Mouse (Mus musculus): ENCODE results near the gene Poc1a. TPM values are rescaled to one million over a fixed set of nuclear protein-coding genes. Genes with fewer than 3 reads are reported as not detected.
A peak's percentile ranks its signal among the peaks of the same experiment; 100 is the strongest.

Poc1a gene
- polyA plus RNA-seq, 1 experiment from 2014 or later, result 31.1 TPM

GRCm38 (mm10) chr9:106365333-106365732, 84.5 kb downstream of the Poc1a start:
- Histone ChIP-seq H3K4me1 (ENCODE audit: control insufficient read depth, insufficient read depth, low read length) (peaks cover 12% of the 10 kb centered on the region), H3K27me3 (ENCODE audit: control insufficient read depth, insufficient read depth, low read length) (no peaks in the 10 kb centered on the region), H3K27ac (ENCODE audit: low read depth, low read length) (peak overlapping the region; percentile 59; the same call in 1 of the 2 replicates), H3K4me2 (no peak overlapping the region), H3K36me3 (ENCODE audit: control insufficient read depth, insufficient read depth, low read length) (no peaks in the 10 kb centered on the region), H3K9ac (ENCODE audit: low read depth, low read length) (no peak overlapping the region), H3K9me3 (replicated peaks; ENCODE audit: control insufficient read depth, low read length) (no peaks in the 10 kb centered on the region), H3K4me3 (ENCODE audit: low read depth, low read length) (no peak overlapping the region)
- no peak for ATAC-seq (replicated peaks; ENCODE audit: insufficient number of reproducible peaks, low FRiP score, low TSS enrichment)
- WGBS (ENCODE audit: insufficient replicate concordance), result 62% methylated on average over 7 of the region's 7 CpGs

GRCm38 (mm10) chr9:106366188-106366587, 85.3 kb downstream of the Poc1a start:
- Histone ChIP-seq H3K4me1 (ENCODE audit: control insufficient read depth, insufficient read depth, low read length) (peaks cover 21% of the 10 kb centered on the region), H3K4me2 (no peak overlapping the region), H3K9ac (ENCODE audit: low read depth, low read length) (no peak overlapping the region), H3K36me3 (ENCODE audit: control insufficient read depth, insufficient read depth, low read length) (peaks cover 1% of the 10 kb centered on the region; the same call in 1 of the 2 replicates), H3K9me3 (replicated peaks; ENCODE audit: control insufficient read depth, low read length) (no peaks in the 10 kb centered on the region), H3K27ac (ENCODE audit: low read depth, low read length) (no peak overlapping the region), H3K4me3 (ENCODE audit: low read depth, low read length) (no peak overlapping the region), H3K27me3 (ENCODE audit: control insufficient read depth, insufficient read depth, low read length) (no peaks in the 10 kb centered on the region)
- ATAC-seq (replicated peaks; ENCODE audit: insufficient number of reproducible peaks, low FRiP score, low TSS enrichment), result no peak
- WGBS (ENCODE audit: insufficient replicate concordance), result 72% methylated on average over 1 of the region's 1 CpGs

- H3K36me3 ChIP-seq (ENCODE audit: control insufficient read depth, insufficient read depth, low read length), result peaks cover 5% of the 10 kb centered on the region; the same call in 1 of the 2 replicates
- no peaks in the 10 kb centered on the region for H3K9me3 ChIP-seq (replicated peaks; ENCODE audit: control insufficient read depth, low read length)
- peaks cover 29% of the 10 kb centered on the region for H3K4me1 ChIP-seq (ENCODE audit: control insufficient read depth, insufficient read depth, low read length)
- H3K4me2 ChIP-seq, result peak overlapping the region; percentile 99
- WGBS (ENCODE audit: insufficient replicate concordance), result 23% methylated on average over 5 of the region's 5 CpGs
- no peak for ATAC-seq (replicated peaks; ENCODE audit: insufficient number of reproducible peaks, low FRiP score, low TSS enrichment)
- no peaks in the 10 kb centered on the region for H3K27me3 ChIP-seq (ENCODE audit: control insufficient read depth, insufficient read depth, low read length)
- no peak overlapping the region for H3K27ac ChIP-seq (ENCODE audit: low read depth, low read length)
- peak overlapping the region; percentile 65 for H3K9ac ChIP-seq (ENCODE audit: low read depth, low read length)
- H3K4me3 ChIP-seq (ENCODE audit: low read depth, low read length), result peak overlapping the region; percentile 88
Observed at GRCm38 (mm10) chr9:106367001-106367400, 86.1 kb downstream of the Poc1a start.

- peak overlapping the region; percentile 88 for H3K4me3 ChIP-seq (ENCODE audit: low read depth, low read length)
- WGBS (ENCODE audit: insufficient replicate concordance), result under 1% methylated on average over 36 of the region's 36 CpGs
- no peaks in the 10 kb centered on the region for H3K27me3 ChIP-seq (ENCODE audit: control insufficient read depth, insufficient read depth, low read length)
- no peaks in the 10 kb centered on the region for H3K9me3 ChIP-seq (replicated peaks; ENCODE audit: control insufficient read depth, low read length)
- H3K36me3 ChIP-seq (ENCODE audit: control insufficient read depth, insufficient read depth, low read length), result peaks cover 6% of the 10 kb centered on the region
- H3K9ac ChIP-seq (ENCODE audit: low read depth, low read length), result peak overlapping the region; percentile 90
- peaks cover 35% of the 10 kb centered on the region for H3K4me1 ChIP-seq (ENCODE audit: control insufficient read depth, insufficient read depth, low read length)
- peak overlapping the region; percentile 99 for H3K4me2 ChIP-seq
- peak overlapping the region; percentile 94 for H3K27ac ChIP-seq (ENCODE audit: low read depth, low read length)
- ATAC-seq (replicated peaks; ENCODE audit: insufficient number of reproducible peaks, low FRiP score, low TSS enrichment), result peak; percentile 90
Observed at GRCm38 (mm10) chr9:106367592-106368111, 86.8 kb downstream of the Poc1a start.

- Histone ChIP-seq H3K27ac (ENCODE audit: low read depth, low read length) (peak within 1 kb of the TSS; percentile 94), H3K9ac (ENCODE audit: low read depth, low read length) (peak within 1 kb of the TSS; percentile 90), H3K4me3 (ENCODE audit: low read depth, low read length) (peak within 1 kb of the TSS; percentile 88), H3K4me1 (ENCODE audit: control insufficient read depth, insufficient read depth, low read length) (peaks cover 35% of the 10 kb centered on the region), H3K27me3 (ENCODE audit: control insufficient read depth, insufficient read depth, low read length) (no peaks in the 10 kb centered on the region), H3K9me3 (replicated peaks; ENCODE audit: control insufficient read depth, low read length) (no peaks in the 10 kb centered on the region), H3K36me3 (ENCODE audit: control insufficient read depth, insufficient read depth, low read length) (peaks cover 12% of the 10 kb centered on the region), H3K4me2 (peak within 1 kb of the TSS; percentile 99)
- WGBS (ENCODE audit: insufficient replicate concordance), result 0% methylated on average over 17 of the region's 57 CpGs
- peak; percentile 78 for ATAC-seq (replicated peaks; ENCODE audit: insufficient number of reproducible peaks, low FRiP score, low TSS enrichment)
Observed at GRCm38 (mm10) chr9:106368112-106368717, 87.4 kb downstream of the Poc1a start, which contains the start of gene Dusp7. TSS of gene Dusp7 (plus strand) at chr9:106368632.

- no peaks in the 10 kb centered on the region for H3K9me3 ChIP-seq (replicated peaks; ENCODE audit: control insufficient read depth, low read length)
- WGBS (ENCODE audit: insufficient replicate concordance), result under 1% methylated on average over 67 of the region's 72 CpGs
- peaks cover 15% of the 10 kb centered on the region for H3K36me3 ChIP-seq (ENCODE audit: control insufficient read depth, insufficient read depth, low read length)
- H3K4me2 ChIP-seq, result peak overlapping the region; percentile 99
- no peaks in the 10 kb centered on the region for H3K27me3 ChIP-seq (ENCODE audit: control insufficient read depth, insufficient read depth, low read length)
- H3K4me3 ChIP-seq (ENCODE audit: low read depth, low read length), result peak overlapping the region; percentile 88
- peak overlapping the region; percentile 94 for H3K27ac ChIP-seq (ENCODE audit: low read depth, low read length)
- no peak for ATAC-seq (replicated peaks; ENCODE audit: insufficient number of reproducible peaks, low FRiP score, low TSS enrichment)
- peaks cover 35% of the 10 kb centered on the region for H3K4me1 ChIP-seq (ENCODE audit: control insufficient read depth, insufficient read depth, low read length)
- H3K9ac ChIP-seq (ENCODE audit: low read depth, low read length), result peak overlapping the region; percentile 90
Observed at GRCm38 (mm10) chr9:106368831-106369501, 88.1 kb downstream of the Poc1a start.

GRCm38 (mm10) chr9:106369801-106370485, 89.1 kb downstream of the Poc1a start:
- H3K27me3 ChIP-seq (ENCODE audit: control insufficient read depth, insufficient read depth, low read length), result no peaks in the 10 kb centered on the region
- H3K27ac ChIP-seq (ENCODE audit: low read depth, low read length), result peak overlapping the region; percentile 94; the same call in 1 of the 2 replicates
- ATAC-seq (replicated peaks; ENCODE audit: insufficient number of reproducible peaks, low FRiP score, low TSS enrichment), result no peak
- H3K9me3 ChIP-seq (replicated peaks; ENCODE audit: control insufficient read depth, low read length), result no peaks in the 10 kb centered on the region
- peaks cover 35% of the 10 kb centered on the region for H3K4me1 ChIP-seq (ENCODE audit: control insufficient read depth, insufficient read depth, low read length)
- H3K4me3 ChIP-seq (ENCODE audit: low read depth, low read length), result peak overlapping the region; percentile 88
- peaks cover 16% of the 10 kb centered on the region for H3K36me3 ChIP-seq (ENCODE audit: control insufficient read depth, insufficient read depth, low read length)
- peak overlapping the region; percentile 90 for H3K9ac ChIP-seq (ENCODE audit: low read depth, low read length)
- peak overlapping the region; percentile 99 for H3K4me2 ChIP-seq
- 7% methylated on average over 11 of the region's 11 CpGs for WGBS (ENCODE audit: insufficient replicate concordance)

- Histone ChIP-seq H3K9ac (ENCODE audit: low read depth, low read length) (no peak overlapping the region), H3K9me3 (replicated peaks; ENCODE audit: control insufficient read depth, low read length) (no peaks in the 10 kb centered on the region), H3K4me2 (peak overlapping the region; percentile 99), H3K4me1 (ENCODE audit: control insufficient read depth, insufficient read depth, low read length) (peaks cover 35% of the 10 kb centered on the region), H3K36me3 (ENCODE audit: control insufficient read depth, insufficient read depth, low read length) (peaks cover 16% of the 10 kb centered on the region), H3K4me3 (ENCODE audit: low read depth, low read length) (peak overlapping the region; percentile 88), H3K27ac (ENCODE audit: low read depth, low read length) (no peak overlapping the region), H3K27me3 (ENCODE audit: control insufficient read depth, insufficient read depth, low read length) (no peaks in the 10 kb centered on the region)
- 87% methylated on average over 30 of the region's 30 CpGs for WGBS (ENCODE audit: insufficient replicate concordance)
- no peak for ATAC-seq (replicated peaks; ENCODE audit: insufficient number of reproducible peaks, low FRiP score, low TSS enrichment)
Observed at GRCm38 (mm10) chr9:106370620-106371383, 89.9 kb downstream of the Poc1a start.
